Mouse (Mus musculus) kidney, postnatal 36 days (tissue): Measurements from ENCODE around the gene Gm5447.
A peak's percentile ranks its signal among the peaks of the same experiment; 100 is the strongest.

Experiments used
- DNase-seq, 2 experiments: peaks; one replicate each; pipeline ENCODE4 v3.0.0; 2021 to 2022; ENCODE audit warnings: mixed read lengths in 2 of 2

Gm5447 gene

DNA sequence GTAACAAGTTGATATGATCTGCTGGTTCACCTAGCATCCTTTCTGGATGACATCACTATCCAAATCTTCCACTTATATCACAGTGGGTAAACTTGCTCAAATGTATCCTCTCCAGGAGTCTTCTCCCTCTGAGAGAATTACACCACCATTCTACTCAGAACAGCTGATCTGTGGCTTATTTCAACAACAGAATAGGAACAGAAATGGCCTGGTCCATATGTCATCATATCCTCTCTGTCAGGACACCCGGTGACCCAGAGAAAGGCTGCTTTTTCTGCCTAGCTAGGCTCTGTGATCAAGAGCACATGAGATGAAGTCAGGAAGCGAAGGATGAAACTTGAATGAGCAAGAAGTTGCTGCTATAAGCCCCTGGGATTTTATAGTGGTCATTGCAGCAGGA, 13.7 kb downstream of the Gm5447 start:
- DNase-seq = no peak

DNA sequence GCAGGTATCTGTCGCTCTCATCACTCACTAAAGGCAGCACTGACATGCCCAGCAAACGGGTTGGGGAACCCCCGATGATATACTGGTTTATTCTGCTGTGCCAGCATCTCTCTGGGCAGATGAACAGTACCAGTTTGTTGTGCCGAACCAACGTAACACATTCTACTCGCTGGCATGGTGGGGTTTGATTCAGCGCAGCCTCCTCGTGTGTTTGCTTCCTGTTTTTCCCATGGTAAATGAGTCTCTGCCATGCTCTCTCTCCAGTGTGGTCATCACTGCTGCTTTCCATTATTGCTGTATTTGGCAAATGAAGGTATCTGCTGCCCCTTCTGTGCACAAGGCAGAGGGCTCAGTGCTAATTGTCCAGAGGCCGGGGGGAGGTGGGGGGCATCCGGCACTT, 15.7 kb downstream of the Gm5447 start:
- DNase-seq = no peak

DNA sequence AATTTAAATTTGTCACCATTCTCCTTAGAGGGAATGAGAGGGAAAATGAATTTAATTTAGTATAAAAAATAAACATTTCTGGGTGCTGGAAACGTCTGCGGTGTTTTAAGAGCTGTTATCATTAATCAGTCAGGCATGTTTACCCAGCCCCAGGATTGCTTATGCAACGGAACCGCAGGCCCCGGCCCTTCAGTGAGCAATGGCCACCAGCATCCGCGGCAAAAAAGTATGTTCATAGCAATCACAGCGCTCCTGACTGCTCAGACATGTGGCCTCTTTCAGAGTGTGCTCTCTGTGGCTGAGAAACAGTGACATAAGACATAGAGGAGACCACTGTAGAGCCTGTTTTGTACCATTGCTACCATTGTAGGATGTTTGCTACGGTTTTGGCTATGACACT, 16.2 kb downstream of the Gm5447 start:
- no peak for DNase-seq

- peak; percentile 49 to 69 for DNase-seq
These were observed 19.8 kb downstream of the Gm5447 start for GRCm38 (mm10) chr13:30993819-30994218.

- no peak for DNase-seq
These were observed 20.4 kb downstream of the Gm5447 start for GRCm38 (mm10) chr13:30994249-30994858.

- DNase-seq = no peak
These were observed 23.7 kb downstream of the Gm5447 start for GRCm38 (mm10) chr13:30997526-30998253.

GRCm38 (mm10) chr13:30999799-31000198, 25.8 kb downstream of the Gm5447 start:
- DNase-seq = no peak

DNA sequence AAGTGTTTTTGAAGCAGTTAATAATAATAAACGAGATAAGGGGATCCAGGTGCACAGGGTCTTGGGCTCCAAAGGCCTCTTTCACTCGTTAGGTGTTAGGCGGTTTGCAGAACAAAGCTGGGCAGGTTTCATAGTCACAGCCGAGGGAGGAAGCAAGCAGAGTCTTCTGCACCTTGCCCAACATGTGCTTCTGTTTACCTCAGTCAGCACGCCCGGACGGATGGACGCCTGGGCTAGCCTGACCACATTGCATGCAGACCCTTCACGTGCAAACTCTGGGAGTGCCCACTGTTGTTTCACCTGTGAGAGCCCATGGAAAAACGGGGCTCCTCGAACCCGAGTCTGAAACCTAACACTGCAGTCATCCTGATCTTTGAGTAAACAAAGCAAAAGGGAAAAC, 30.5 kb downstream of the Gm5447 start:
- DNase-seq = no peak

DNA sequence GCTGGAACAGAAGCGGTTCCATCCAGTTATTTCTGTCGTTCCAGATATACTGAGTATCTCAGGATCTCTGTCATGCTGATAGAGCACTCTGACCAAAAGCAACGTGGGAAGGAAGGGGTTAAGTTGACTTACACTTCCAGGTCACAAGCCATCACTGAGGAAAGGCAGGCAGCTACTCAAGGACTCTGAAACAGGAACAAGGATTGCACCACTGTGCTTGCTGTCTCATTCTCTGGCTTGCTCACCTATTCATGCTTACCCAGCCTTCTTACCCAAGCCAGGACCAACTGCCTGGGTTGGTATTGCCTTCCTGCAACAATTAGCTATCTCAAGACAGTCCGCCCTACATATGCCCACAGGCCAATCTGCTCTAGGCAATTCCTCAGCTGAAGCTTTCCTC, 31.0 kb downstream of the Gm5447 start:
- DNase-seq = no peak

DNA sequence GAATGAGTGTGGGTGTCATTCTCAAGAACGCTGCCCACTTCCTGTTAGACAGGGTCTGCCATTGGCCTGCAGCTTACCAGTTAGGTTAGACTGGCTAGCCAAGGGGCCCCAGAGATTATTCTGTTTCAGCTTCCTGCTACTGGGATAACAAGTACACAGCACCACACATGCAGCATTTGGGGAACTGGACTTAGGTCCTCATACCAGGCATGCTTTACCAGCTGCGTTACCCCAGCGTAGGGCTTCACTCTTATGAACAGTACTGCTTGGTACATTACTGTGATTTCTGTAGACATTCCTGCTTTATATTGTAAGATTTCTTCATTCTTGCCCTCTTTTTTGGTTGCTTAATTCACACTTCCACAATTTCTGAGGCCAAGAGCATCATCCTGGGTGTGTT, 43.5 kb downstream of the Gm5447 start:
- DNase-seq = no peak

DNA sequence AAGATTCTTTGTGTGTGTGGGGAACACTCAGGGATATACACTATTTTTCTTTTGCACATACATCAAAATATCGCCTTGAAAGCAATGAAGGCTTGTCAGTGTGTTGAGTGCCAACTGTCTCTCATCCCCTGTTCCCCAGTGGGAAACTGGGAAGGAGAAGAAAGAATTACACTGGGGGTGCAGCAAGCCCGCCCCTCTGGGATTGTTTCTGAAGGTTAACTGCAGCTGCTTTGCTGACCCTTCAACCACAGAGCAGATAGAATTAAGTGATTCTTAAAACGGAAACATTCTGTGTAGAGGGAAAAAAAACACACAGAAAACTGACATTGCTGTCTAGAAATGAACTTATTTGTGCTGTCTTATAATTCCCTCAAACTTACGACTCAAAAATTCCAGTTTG, 47.5 kb downstream of the Gm5447 start:
- DNase-seq = no peak

GRCm38 (mm10) chr13:31021927-31022326, 47.9 kb downstream of the Gm5447 start:
- no peak for DNase-seq

DNA sequence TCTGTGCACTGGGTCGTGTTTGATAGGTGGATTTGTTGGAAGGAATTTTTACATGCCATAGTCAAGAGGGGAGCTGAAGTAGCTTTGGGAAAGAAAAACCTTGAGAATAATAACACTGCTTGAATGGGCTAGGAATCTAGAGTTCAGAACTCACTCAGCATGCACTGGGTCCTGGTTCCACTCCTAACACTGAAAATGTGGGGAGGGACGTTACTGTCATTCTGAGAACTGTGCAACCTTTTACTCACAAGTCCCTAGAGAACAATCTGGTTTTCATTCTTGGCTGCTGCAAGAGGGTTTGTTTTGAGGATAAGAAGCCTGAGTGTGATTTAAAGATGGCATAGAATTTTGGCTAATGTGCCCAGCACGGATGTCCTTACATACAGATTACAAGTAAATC, 49.7 kb downstream of the Gm5447 start:
- DNase-seq = no peak
